Mouse (Mus musculus): Measurements from ENCODE around the gene Hoxd4. TPM values are rescaled to one million over a fixed set of nuclear protein-coding genes. Genes with fewer than 3 reads are reported as not detected.

Gene Hoxd4
- polyA plus RNA-seq, 1 experiment from 2014 or later = 1.2 TPM

- H3K36me3 ChIP-seq = peaks cover 34% of the 10 kb centered on the region
- peak overlapping the region; percentile 99 for H3K27ac ChIP-seq
- no peak for DNase-seq (ENCODE audit: low spot score)
- H3K27me3 ChIP-seq (ENCODE audit: low read depth, poor library complexity, severe bottlenecking) = peaks cover 61% of the 10 kb centered on the region
- WGBS = 7% methylated on average over 8 of the region's 8 CpGs
- H3K9me3 ChIP-seq (replicated peaks) = no peaks in the 10 kb centered on the region
- peaks cover 50% of the 10 kb centered on the region for H3K4me1 ChIP-seq
- peak overlapping the region; percentile 80 for H3K4me3 ChIP-seq
Measured at GRCm38 (mm10) chr2:74690338-74690716, 21.4 kb upstream of the Hoxd4 start.

GRCm38 (mm10) chr2:74691022-74691951 lies 20.4 kb upstream of the Hoxd4 start, which contains the start of gene Hoxd10:
Gene Hoxd10 (plus strand): TSS chr2:74691924.
- Histone ChIP-seq H3K9me3 (replicated peaks) (no peaks in the 10 kb centered on the region), H3K27me3 (ENCODE audit: low read depth, poor library complexity, severe bottlenecking) (peaks cover 66% of the 10 kb centered on the region), H3K36me3 (peaks cover 34% of the 10 kb centered on the region), H3K4me1 (peaks cover 59% of the 10 kb centered on the region), H3K27ac (peak within 1 kb of the TSS; percentile 99), H3K4me3 (peak within 1 kb of the TSS; percentile 80)
- 1% methylated on average over 56 of the region's 56 CpGs for WGBS
- DNase-seq (ENCODE audit: low spot score) = peak; percentile 90

GRCm38 (mm10) chr2:74691995-74692807 lies 19.5 kb upstream of the Hoxd4 start:
- Histone ChIP-seq H3K4me1 (peaks cover 63% of the 10 kb centered on the region), H3K36me3 (peaks cover 31% of the 10 kb centered on the region), H3K27ac (peak overlapping the region; percentile 99), H3K9me3 (replicated peaks) (no peaks in the 10 kb centered on the region), H3K27me3 (ENCODE audit: low read depth, poor library complexity, severe bottlenecking) (peaks cover 70% of the 10 kb centered on the region), H3K4me3 (peak overlapping the region; percentile 80)
- WGBS = 3% methylated on average over 35 of the region's 35 CpGs
- DNase-seq (ENCODE audit: low spot score) = no peak

- Histone ChIP-seq H3K4me3 (peak overlapping the region; percentile 80), H3K36me3 (peaks cover 24% of the 10 kb centered on the region), H3K9me3 (replicated peaks) (no peaks in the 10 kb centered on the region), H3K4me1 (peaks cover 60% of the 10 kb centered on the region), H3K27ac (peak overlapping the region; percentile 99), H3K27me3 (ENCODE audit: low read depth, poor library complexity, severe bottlenecking) (peaks cover 68% of the 10 kb centered on the region)
- under 1% methylated on average over 20 of the region's 20 CpGs for WGBS
- no peak for DNase-seq (ENCODE audit: low spot score)
Measured at GRCm38 (mm10) chr2:74692808-74693431, 18.8 kb upstream of the Hoxd4 start.

- peaks cover 62% of the 10 kb centered on the region for H3K4me1 ChIP-seq
- WGBS = 3% methylated on average over 4 of the region's 4 CpGs
- peak overlapping the region; percentile 80 for H3K4me3 ChIP-seq
- H3K27ac ChIP-seq = peak overlapping the region; percentile 99
- no peaks in the 10 kb centered on the region for H3K9me3 ChIP-seq (replicated peaks)
- H3K36me3 ChIP-seq = peaks cover 24% of the 10 kb centered on the region
- DNase-seq (ENCODE audit: low spot score) = peak; percentile 52
- H3K27me3 ChIP-seq (ENCODE audit: low read depth, poor library complexity, severe bottlenecking) = peaks cover 65% of the 10 kb centered on the region
Measured at GRCm38 (mm10) chr2:74693432-74693827, 18.3 kb upstream of the Hoxd4 start.

- peaks cover 24% of the 10 kb centered on the region for H3K36me3 ChIP-seq
- H3K9me3 ChIP-seq (replicated peaks) = no peaks in the 10 kb centered on the region
- peaks cover 62% of the 10 kb centered on the region for H3K27me3 ChIP-seq (ENCODE audit: low read depth, poor library complexity, severe bottlenecking)
- peak overlapping the region; percentile 99 for H3K27ac ChIP-seq
- WGBS = 2% methylated on average over 16 of the region's 16 CpGs
- H3K4me1 ChIP-seq = peaks cover 60% of the 10 kb centered on the region
- DNase-seq (ENCODE audit: low spot score) = peak; percentile 77
- H3K4me3 ChIP-seq = peak overlapping the region; percentile 80
Measured at GRCm38 (mm10) chr2:74694066-74694465, 17.7 kb upstream of the Hoxd4 start.

GRCm38 (mm10) chr2:74695383-74695782 lies 16.3 kb upstream of the Hoxd4 start:
- peaks cover 24% of the 10 kb centered on the region for H3K36me3 ChIP-seq
- H3K27me3 ChIP-seq (ENCODE audit: low read depth, poor library complexity, severe bottlenecking) = peaks cover 69% of the 10 kb centered on the region
- no peaks in the 10 kb centered on the region for H3K9me3 ChIP-seq (replicated peaks)
- peaks cover 68% of the 10 kb centered on the region for H3K4me1 ChIP-seq
- WGBS = 13% methylated on average over 1 of the region's 1 CpGs
- peak overlapping the region; percentile 80 for H3K4me3 ChIP-seq
- peak overlapping the region; percentile 99 for H3K27ac ChIP-seq
- peak; percentile 48 for DNase-seq (ENCODE audit: low spot score)

GRCm38 (mm10) chr2:74695813-74696430 lies 15.8 kb upstream of the Hoxd4 start:
- peak overlapping the region; percentile 80 for H3K4me3 ChIP-seq
- 1% methylated on average over 7 of the region's 7 CpGs for WGBS

GRCm38 (mm10) chr2:74696442-74697335 lies 15.0 kb upstream of the Hoxd4 start:
- H3K27me3 ChIP-seq (ENCODE audit: low read depth, poor library complexity, severe bottlenecking) = peaks cover 68% of the 10 kb centered on the region
- peak overlapping the region; percentile 80 for H3K4me3 ChIP-seq
- H3K9me3 ChIP-seq (replicated peaks) = no peaks in the 10 kb centered on the region
- peaks cover 21% of the 10 kb centered on the region for H3K36me3 ChIP-seq
- DNase-seq (ENCODE audit: low spot score) = peak; percentile 80
- under 1% methylated on average over 34 of the region's 34 CpGs for WGBS
- H3K27ac ChIP-seq = peak overlapping the region; percentile 99
- peaks cover 75% of the 10 kb centered on the region for H3K4me1 ChIP-seq

More at GRCm38 (mm10) chr2:74695813-74696430, 15.8 kb upstream of the Hoxd4 start:
- H3K36me3 ChIP-seq = peaks cover 24% of the 10 kb centered on the region
- peak overlapping the region; percentile 99 for H3K27ac ChIP-seq
- H3K4me1 ChIP-seq = peaks cover 73% of the 10 kb centered on the region
- H3K9me3 ChIP-seq (replicated peaks) = no peaks in the 10 kb centered on the region
- DNase-seq (ENCODE audit: low spot score) = peak; percentile 49
- peaks cover 73% of the 10 kb centered on the region for H3K27me3 ChIP-seq (ENCODE audit: low read depth, poor library complexity, severe bottlenecking)

- Histone ChIP-seq H3K4me1 (peaks cover 74% of the 10 kb centered on the region), H3K4me3 (peak within 1 kb of the TSS; percentile 80), H3K27ac (peak within 1 kb of the TSS; percentile 99), H3K9me3 (replicated peaks) (no peaks in the 10 kb centered on the region), H3K36me3 (peaks cover 14% of the 10 kb centered on the region), H3K27me3 (ENCODE audit: low read depth, poor library complexity, severe bottlenecking) (peaks cover 58% of the 10 kb centered on the region)
- WGBS = under 1% methylated on average over 43 of the region's 43 CpGs
- DNase-seq (ENCODE audit: low spot score) = peak; percentile 88
Measured at GRCm38 (mm10) chr2:74697567-74698121, 14.1 kb upstream of the Hoxd4 start, which contains the start of gene Hoxd9. Gene Hoxd9 (plus strand): TSS chr2:74697727.
